Mouse (Mus musculus) megakaryocyte, embryonic 14.5 days (primary cell): ENCODE data around the gene Terb2. TPM values are rescaled to one million over a fixed set of nuclear protein-coding genes. Genes with fewer than 3 reads are reported as not detected.
"Not testable (repeated sequence)": the region's sequence is repeated elsewhere in the genome, so short reads cannot be mapped to it uniquely, and the experiment has no call there.

Experiments used
- H3K27me3 ChIP-seq: replicated peaks from 2 replicates; pipeline ENCODE3; 2012; ENCODE audit warnings: inconsistent platforms
- H3K36me3 ChIP-seq: replicated peaks from 2 replicates; pipeline ENCODE3; 2012; ENCODE audit warnings: low read length, inconsistent platforms, mixed read lengths
- H3K4me1 ChIP-seq: 2 replicates; pipeline ENCODE4 v1.6.1; 2012; ENCODE audit warnings: inconsistent platforms
- H3K4me3 ChIP-seq: replicated peaks from 2 replicates; pipeline ENCODE3; 2012; ENCODE audit warnings: moderate library complexity, mild to moderate bottlenecking, inconsistent platforms
- H3K9me3 ChIP-seq: 2 replicates; pipeline ENCODE4 v1.6.1; 2012; ENCODE audit warnings: inconsistent platforms
- FLI1 ChIP-seq: IDR thresholded peaks from 2 replicates; pipeline ENCODE4 v1.6.1; 2012; ENCODE audit warnings: low read length, inconsistent platforms, mixed read lengths
- GATA1 ChIP-seq: IDR thresholded peaks from 3 replicates; pipeline ENCODE4 v1.6.1; 2012; ENCODE audit warnings: mixed read lengths, low read length, inconsistent platforms, borderline replicate concordance
- polyA plus RNA-seq: library from polyadenylated mRNA; stranded (reverse); fragments of >175 nt; gene quantifications from 2 replicates; pipeline ENCODE4 v1.2.3, GENCODE M21; 2012; ENCODE audit warnings: low replicate concordance; ENCODE audit not compliant: insufficient read depth

Terb2 gene
- polyA plus RNA-seq, 1 experiment = not detected

DNA sequence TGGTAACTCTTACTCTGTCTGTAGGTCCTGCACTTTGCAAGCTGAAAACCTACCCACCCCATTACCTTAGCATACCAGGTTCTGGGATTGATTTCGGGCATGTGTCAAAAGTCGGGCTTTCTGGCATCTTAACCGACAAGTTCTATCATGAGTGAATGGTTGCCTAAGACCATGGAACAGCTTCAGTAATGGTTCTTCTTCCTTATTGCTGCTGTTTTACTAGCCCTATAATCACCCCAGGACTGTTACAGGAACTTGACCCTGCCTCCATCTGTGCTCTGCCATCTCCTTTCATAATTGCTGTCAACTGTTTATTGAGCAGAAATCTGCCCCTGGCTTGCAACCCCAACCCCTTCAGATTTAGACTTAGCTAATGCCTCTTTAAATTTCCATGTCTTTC is 679 bp downstream of the Terb2 start:
- TF ChIP-seq FLI1 (no peak), GATA1 (no peak)
- H3K36me3 ChIP-seq = no peaks in the 10 kb centered on the region
- no peak overlapping the region for H3K4me3 ChIP-seq
- no peaks in the 10 kb centered on the region for H3K27me3 ChIP-seq
- H3K9me3 ChIP-seq = no peaks in the 10 kb centered on the region
- peaks cover 20% of the 10 kb centered on the region for H3K4me1 ChIP-seq

DNA sequence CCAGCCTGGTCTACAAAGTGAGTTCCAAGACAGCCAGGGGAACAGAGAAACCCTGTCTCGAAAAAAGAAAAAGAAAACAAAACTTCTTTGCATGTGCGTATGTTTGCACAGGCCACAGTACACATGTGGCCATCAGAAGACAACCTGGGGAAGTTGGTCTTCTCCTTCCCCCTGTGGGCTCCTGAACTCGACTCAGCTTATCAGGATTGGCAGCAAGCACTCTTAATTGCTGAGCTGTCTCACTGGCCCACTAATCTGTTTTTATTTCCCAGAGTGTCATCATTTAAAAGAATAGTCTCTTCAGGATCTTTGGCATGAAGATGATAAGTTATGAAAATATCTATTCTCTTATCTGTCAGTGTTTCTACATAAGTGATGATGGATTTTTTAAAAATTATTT is 5.8 kb downstream of the Terb2 start:
- TF ChIP-seq FLI1 = no peak
- no peak for TF ChIP-seq GATA1
- no peaks in the 10 kb centered on the region for H3K27me3 ChIP-seq
- peaks cover 23% of the 10 kb centered on the region for H3K4me1 ChIP-seq
- H3K9me3 ChIP-seq = no peaks in the 10 kb centered on the region
- no peak overlapping the region for H3K4me3 ChIP-seq
- H3K36me3 ChIP-seq = no peaks in the 10 kb centered on the region

- H3K27me3 ChIP-seq = no peaks in the 10 kb centered on the region
- H3K9me3 ChIP-seq = no peaks in the 10 kb centered on the region
- H3K4me1 ChIP-seq = peaks cover 23% of the 10 kb centered on the region
- no peaks in the 10 kb centered on the region for H3K36me3 ChIP-seq
- TF ChIP-seq GATA1 = no peak
- no peak for TF ChIP-seq FLI1
- no peak overlapping the region for H3K4me3 ChIP-seq
Measured at GRCm38 (mm10) chr2:122194509-122194929, 8.4 kb downstream of the Terb2 start.

- TF ChIP-seq FLI1 (no peak), GATA1 (no peak)
- Histone ChIP-seq H3K4me3 (no peak overlapping the region), H3K27me3 (no peaks in the 10 kb centered on the region), H3K36me3 (no peaks in the 10 kb centered on the region), H3K9me3 (no peaks in the 10 kb centered on the region), H3K4me1 (peaks cover 28% of the 10 kb centered on the region)
Measured at GRCm38 (mm10) chr2:122201501-122201900, 15.4 kb downstream of the Terb2 start.

- H3K4me1 ChIP-seq = peaks cover 29% of the 10 kb centered on the region
- H3K9me3 ChIP-seq = no peaks in the 10 kb centered on the region
- H3K4me3 ChIP-seq = peak overlapping the region; percentile 28
- TF ChIP-seq GATA1 (no peak), FLI1 (no peak)
- no peaks in the 10 kb centered on the region for H3K36me3 ChIP-seq
- no peaks in the 10 kb centered on the region for H3K27me3 ChIP-seq
Measured at GRCm38 (mm10) chr2:122206440-122207107, 20.5 kb downstream of the Terb2 start.

DNA sequence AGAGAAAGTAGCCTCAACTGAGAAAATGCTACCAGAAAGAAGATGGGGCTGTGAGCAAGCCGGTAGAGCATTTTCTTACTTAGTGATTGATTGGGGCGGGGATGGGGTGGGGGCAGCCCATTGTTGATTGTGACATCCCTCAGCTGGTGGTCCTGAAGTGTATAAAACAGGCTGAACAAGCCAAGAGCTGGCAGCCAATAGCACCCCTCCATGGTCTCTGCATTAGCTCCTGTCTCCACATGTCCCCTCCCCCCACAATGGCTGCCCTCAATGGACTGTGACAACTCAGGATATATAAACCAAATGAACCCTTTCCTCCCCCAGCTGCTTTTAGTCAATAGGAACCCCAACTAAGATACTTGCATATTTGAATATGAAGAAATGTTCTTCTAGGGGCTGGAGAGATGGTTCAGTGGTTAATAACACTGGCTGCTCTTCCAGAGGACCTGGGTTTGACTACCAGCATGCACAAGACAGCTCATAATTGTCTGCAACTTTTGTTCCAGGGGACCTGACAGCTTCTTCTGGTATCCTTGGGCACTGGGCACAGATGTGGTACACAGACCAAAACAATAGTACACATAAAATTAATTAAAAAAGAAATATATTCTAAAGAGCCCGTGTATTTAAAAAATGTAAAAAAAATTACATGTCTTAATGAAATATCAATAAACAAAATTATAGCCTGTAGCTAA is 24.6 kb downstream of the Terb2 start:
- no peaks in the 10 kb centered on the region for H3K36me3 ChIP-seq
- no peak overlapping the region for H3K4me3 ChIP-seq
- peaks cover 35% of the 10 kb centered on the region for H3K4me1 ChIP-seq
- TF ChIP-seq GATA1 (no peak), FLI1 (no peak)
- H3K9me3 ChIP-seq = no peaks in the 10 kb centered on the region
- H3K27me3 ChIP-seq = no peaks in the 10 kb centered on the region

DNA sequence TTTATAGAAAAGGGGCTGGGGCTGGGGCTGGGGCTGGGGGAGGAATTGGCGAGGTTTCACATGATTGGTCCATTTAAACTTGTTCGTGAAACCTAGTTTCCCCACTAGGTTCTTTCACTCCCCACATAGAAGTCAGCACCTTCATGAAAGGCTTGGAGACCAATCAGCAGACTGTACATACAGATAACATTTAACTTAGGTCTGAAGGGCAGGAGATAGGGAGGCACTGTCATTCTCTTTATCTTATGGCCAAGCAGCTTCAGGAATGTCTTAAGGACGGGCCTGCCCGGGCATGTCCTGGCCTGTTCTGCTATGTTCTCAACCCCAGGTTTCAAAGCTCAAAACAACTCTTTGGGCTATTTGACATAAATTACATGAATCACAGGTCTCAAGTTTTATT is 31.0 kb downstream of the Terb2 start:
- H3K27me3 ChIP-seq, H3K9me3 ChIP-seq, H3K4me3 ChIP-seq, H3K36me3 ChIP-seq: not testable (repeated sequence)
- peaks cover 35% of the 10 kb centered on the region for H3K4me1 ChIP-seq

DNA sequence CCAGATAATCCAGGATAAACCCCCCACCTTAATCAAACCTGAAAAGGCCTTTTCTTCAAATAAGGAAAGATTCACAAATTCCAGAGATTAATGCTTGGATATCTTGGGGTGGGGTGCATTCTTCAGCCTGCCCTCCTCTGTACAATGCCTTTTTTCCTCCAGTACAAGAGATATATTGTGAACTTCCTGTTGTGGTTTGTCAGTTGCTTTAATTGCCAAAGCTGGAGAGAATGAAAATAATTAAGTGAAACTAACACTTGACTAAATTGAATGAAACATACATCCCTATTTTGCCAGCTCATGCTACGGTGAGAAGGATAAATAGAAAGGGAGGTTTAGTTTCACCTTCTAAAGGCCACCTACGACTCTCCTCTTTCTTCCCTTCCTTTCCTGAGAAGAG is 32.2 kb downstream of the Terb2 start:
- no peak for TF ChIP-seq GATA1
- no peak for TF ChIP-seq FLI1
- no peaks in the 10 kb centered on the region for H3K36me3 ChIP-seq
- peaks cover 24% of the 10 kb centered on the region for H3K4me1 ChIP-seq
- no peak overlapping the region for H3K4me3 ChIP-seq
- no peaks in the 10 kb centered on the region for H3K27me3 ChIP-seq
- H3K9me3 ChIP-seq = no peaks in the 10 kb centered on the region

GRCm38 (mm10) chr2:122221378-122221777 is 35.3 kb downstream of the Terb2 start:
- Histone ChIP-seq H3K4me1 (peaks cover 35% of the 10 kb centered on the region), H3K36me3 (no peaks in the 10 kb centered on the region), H3K27me3 (no peaks in the 10 kb centered on the region)

DNA sequence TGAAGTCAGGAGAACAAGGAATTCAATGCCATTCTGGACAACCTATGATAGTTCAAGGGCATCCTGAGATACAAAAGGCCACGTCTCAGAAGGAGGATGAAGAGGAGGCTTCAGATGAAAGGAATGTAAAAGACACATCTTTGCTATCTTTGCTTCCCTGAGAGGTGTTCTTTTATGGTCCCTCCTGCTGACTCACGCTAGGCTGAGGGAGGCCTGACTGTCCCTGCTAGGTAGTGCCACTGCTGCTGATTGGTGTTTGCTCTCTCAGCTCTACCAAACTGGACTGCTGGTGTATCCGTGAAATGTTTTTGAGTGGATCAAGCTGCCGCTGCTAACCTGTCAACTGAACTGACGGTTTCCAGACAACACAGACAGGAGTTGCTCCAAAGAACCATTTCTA is 35.7 kb downstream of the Terb2 start:
- no peaks in the 10 kb centered on the region for H3K9me3 ChIP-seq
- TF ChIP-seq FLI1 (no peak), GATA1 (no peak)
- H3K27me3 ChIP-seq = no peaks in the 10 kb centered on the region
- H3K4me3 ChIP-seq = no peak overlapping the region
- H3K36me3 ChIP-seq = no peaks in the 10 kb centered on the region
- H3K4me1 ChIP-seq = peaks cover 40% of the 10 kb centered on the region

More at GRCm38 (mm10) chr2:122221378-122221777, 35.3 kb downstream of the Terb2 start:
- H3K9me3 ChIP-seq = no peaks in the 10 kb centered on the region
- no peak overlapping the region for H3K4me3 ChIP-seq
- no peak for TF ChIP-seq GATA1
- TF ChIP-seq FLI1 = no peak

GRCm38 (mm10) chr2:122222272-122222671 is 36.2 kb downstream of the Terb2 start:
- no peak overlapping the region for H3K4me3 ChIP-seq
- peaks cover 44% of the 10 kb centered on the region for H3K4me1 ChIP-seq
- no peak for TF ChIP-seq GATA1
- no peak for TF ChIP-seq FLI1
- no peaks in the 10 kb centered on the region for H3K9me3 ChIP-seq
- H3K36me3 ChIP-seq = no peaks in the 10 kb centered on the region
- H3K27me3 ChIP-seq = no peaks in the 10 kb centered on the region
